Mouse (Mus musculus) kidney, adult 8-10 months (tissue): ENCODE results near the gene Cdyl2.

ENCODE experiments used
- DNase-seq, 2 experiments: peaks; one replicate each; pipeline ENCODE4 v3.0.0; 2022

The Cdyl2 gene

GRCm38 (mm10) chr8:116619686-116620320 is 113.0 kb downstream of the Cdyl2 start:
- DNase-seq = no peak

GRCm38 (mm10) chr8:116619221-116619620 is 113.6 kb downstream of the Cdyl2 start:
- DNase-seq = no peak

- DNase-seq = no peak
Measured at GRCm38 (mm10) chr8:116618797-116619196, 114.0 kb downstream of the Cdyl2 start.

DNA sequence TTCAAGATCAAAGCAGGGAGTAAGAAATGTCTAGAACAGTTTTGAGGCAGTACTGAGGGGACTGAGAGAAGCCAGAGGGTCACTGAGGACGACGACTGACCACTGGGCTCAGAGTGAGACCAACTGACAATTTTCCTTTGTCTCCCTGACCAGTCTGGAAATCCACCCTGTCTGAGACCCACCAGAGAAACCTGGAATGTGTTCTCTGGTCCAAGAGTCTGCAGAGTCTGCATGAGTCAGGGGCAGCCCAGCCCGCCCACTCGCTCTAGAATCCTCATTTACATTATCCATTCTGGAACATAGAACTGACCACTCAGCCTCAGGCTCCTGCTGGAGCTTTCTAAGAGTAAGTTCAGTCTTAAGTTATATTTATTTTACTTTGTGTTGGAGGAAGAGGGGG is 114.9 kb downstream of the Cdyl2 start:
- no peak for DNase-seq

DNA sequence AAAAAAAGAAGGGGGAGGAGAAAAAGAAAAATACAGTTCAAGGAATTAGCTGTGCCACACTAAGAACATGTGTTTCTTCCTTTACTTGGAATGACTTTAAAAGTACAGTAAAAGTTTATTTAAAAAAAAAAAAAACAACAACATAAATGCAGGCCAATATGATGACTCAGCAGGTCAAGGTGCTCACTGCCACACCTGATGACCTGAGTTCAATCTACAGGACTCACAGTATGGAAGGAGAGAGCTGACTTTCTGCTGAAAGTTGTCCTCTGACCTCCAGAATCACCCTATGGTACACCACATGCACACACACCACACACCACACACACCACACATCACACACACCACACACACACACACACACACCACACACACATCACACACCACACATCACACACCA is 116.4 kb downstream of the Cdyl2 start:
- DNase-seq = no peak

DNA sequence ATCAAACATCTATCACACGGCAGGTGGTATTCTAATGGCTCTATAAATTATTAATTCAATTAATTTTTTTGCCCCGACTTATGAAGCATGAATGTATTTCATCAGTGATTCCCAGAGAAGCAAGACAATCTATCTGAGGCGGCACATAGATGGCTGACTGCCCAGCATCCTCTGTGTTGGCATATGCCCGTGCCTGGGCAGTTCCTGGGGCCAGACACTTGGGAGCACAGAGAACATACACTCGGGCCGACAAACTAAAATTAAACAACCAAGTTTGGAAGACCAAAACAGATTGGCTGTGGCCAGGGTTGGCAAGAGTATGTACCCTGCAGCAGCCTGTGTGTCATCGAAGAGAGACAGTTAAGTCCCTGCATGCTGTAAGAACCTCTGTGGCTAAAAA is 117.9 kb downstream of the Cdyl2 start:
- DNase-seq = no peak

GRCm38 (mm10) chr8:116606171-116606570 is 126.6 kb downstream of the Cdyl2 start:
- DNase-seq = no peak

GRCm38 (mm10) chr8:116602806-116603205 is 130.0 kb downstream of the Cdyl2 start:
- peak in 1 of 2 experiments; percentile 8 for DNase-seq

- DNase-seq = no peak
Measured at GRCm38 (mm10) chr8:116599728-116600127, 133.1 kb downstream of the Cdyl2 start.

DNA sequence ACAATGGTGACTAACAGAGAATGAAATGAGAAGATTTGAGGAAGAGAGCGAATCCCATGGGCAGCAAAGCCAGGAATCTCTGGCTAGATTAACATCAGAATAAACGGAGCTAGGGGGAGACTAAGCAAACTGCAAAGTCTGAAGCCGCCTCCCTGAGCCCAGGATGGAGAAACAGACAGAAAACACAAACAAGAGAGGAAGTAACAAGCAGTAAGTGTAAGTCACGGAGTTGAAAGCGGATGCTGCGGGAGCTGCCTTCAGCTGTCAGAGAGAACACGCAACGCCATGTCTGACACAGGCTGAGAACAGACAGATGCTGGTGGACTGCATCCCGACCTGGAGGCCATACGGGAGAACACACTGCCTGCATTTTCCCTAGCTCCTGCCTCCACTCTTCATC is 141.6 kb downstream of the Cdyl2 start:
- no peak for DNase-seq

DNA sequence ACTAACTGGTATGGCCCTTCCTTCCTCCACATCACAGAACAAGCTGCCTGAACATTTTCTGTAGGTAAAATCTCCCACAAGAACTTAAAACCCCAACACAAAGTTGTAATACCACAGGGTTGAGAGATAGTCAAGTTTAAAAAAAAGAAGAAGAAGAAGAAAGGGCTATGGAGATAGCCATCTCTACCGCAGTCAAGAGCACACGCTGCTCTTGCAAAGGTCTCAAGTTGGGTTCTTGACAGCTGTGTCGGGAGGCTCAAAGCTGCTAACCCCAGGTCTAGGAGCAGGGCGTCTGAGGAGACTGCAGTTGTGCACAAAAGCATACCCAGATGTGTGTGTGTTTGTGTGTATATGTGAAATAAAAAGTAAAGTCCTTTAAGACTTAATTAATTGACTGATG is 142.2 kb downstream of the Cdyl2 start:
- no peak for DNase-seq

GRCm38 (mm10) chr8:116590106-116590505 is 142.7 kb downstream of the Cdyl2 start:
- no peak for DNase-seq

DNA sequence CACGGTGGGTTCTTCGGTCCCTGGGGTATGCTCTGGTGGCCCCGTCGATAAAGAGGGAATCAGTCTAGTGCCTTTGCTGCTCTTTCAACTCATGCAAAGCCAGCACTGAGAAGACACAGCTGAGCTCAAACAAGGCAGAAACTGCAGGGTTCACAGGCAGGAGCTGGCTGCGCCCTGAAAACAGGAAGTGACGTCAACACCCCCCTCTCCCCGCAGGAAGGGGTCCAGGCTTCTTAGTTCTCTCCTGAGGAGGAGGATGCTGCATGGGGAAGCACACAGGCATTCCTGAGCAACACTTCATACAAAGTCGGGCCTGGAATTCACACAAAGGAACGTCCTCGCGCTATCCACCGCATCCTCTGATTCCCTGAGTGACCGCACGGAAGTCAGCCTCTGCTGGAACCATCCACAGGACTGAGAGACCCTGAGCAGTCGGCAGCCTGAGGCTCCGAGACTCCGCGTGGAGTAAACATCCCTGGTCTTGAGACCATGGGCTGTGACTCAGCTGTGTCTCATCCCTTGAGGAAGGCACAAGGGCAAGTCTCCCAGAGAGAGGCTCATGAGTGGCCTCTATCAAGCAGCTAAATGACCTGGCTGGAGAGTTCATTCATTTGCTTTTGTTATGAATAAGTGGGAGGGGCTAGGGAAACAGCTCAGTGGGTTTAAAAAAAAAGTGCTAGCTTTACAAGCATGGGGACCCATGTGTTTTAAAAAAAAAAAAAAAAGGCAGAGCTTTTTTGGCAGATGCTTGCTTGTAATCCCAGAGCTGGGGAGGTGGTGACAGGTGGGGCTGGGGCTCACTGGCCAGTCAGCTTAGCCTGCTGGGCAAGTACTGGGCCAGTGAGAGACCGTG is 144.9 kb downstream of the Cdyl2 start:
- no peak for DNase-seq

- DNase-seq = peak; percentile 64 to 66
Measured at GRCm38 (mm10) chr8:116581318-116582019, 151.3 kb downstream of the Cdyl2 start.

DNA sequence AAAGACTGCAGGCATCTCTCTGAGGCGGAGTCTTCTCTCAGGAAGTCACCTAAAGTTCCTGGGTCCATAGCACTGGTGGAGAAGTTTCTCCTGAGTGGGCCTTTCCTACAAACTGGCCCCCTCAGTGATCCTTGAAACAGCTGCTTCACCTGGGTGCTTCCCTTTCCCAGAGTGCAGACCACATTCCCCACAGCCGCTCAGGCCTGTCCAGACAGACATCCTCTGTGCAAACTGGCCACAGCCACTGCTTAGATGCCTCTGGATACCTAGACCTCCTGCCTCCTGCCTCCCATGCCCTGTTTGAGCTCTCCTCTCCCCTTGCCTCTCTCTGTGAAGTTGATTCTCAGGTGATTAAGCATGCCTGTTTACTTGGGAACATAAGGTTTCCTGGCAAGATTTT is 156.1 kb downstream of the Cdyl2 start:
- DNase-seq = no peak

- no peak for DNase-seq
Measured at GRCm38 (mm10) chr8:116573085-116573484, 159.7 kb downstream of the Cdyl2 start.

DNA sequence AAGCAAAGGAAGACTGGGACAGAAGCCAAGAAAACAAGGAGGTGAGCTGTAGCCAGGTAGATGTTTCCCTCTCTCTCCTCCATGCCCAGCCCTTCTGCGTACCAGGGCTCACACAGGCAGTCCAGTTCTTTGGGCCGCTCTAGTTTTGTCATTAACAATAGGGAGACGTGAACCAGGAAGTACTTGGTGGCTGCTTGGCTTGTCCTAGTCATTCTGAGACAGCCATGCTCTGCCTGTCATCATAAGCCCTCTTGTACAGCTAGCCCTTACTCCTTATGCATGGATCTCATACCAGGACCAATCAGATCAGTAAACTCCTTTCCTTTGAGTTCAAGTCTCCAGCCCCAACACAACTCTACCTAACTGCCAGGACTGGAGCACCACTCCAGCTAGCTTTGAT is 180.0 kb downstream of the Cdyl2 start:
- no peak for DNase-seq

GRCm38 (mm10) chr8:116552255-116552654 is 180.5 kb downstream of the Cdyl2 start:
- no peak for DNase-seq

- DNase-seq = no peak
Measured at GRCm38 (mm10) chr8:116543366-116543765, 189.4 kb downstream of the Cdyl2 start.

DNA sequence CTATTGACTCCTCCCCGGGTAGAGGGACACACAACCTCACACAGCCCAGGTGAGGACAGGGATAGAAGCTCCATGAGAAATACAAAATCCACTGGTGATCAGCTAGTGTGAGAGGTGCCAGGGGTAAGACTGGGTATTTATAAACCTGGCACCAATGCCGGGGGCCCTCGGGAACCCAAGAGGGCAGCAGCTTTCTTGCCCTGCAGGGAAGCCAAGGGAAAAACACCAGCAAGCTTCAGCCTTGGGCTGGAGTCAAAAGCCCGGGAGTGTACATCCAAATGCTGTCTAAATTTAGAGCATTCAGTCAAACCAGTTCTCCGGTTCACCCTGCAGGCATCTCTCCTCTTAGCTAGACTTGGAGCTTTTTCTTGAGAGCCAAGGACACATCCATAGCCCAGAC is 189.9 kb downstream of the Cdyl2 start:
- DNase-seq = no peak

DNA sequence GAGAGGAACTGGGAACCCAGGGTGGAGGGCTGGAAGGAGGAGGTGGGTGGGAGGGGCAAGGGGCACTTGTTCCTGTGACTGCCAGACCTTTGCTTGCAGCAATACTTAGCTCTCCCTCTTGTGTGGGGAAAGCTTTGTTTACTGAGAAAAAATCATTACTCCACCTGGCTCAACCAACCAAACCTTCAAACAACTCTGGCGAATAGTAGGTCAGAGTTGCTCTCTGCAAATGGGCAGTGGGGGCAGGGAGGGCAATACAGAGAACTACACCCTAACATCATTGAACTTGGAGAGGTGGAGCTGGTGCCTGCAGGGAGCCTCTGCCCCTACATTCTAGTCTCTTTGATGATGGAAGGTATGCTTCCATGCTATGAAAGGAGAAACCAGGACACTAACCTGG is 192.7 kb downstream of the Cdyl2 start:
- no peak for DNase-seq

DNA sequence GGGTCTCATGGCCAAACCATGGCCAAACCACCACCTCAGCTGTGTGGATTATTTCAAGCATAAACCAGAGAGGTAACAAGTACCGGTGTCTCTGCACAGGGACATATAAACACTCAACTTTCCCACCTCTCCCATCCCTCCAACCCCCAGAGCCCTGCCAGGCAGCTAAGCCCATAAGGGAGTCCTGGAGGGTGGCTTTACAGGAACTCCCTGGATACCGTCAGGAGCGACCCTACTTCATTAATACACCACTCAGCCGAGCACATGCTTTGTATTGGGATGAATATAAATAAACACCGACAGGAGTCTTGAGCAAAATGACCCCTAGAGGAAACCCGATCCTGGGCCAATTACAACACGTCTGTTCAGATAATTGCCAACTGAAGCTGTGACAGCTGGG is 194.0 kb downstream of the Cdyl2 start:
- DNase-seq = no peak

DNA sequence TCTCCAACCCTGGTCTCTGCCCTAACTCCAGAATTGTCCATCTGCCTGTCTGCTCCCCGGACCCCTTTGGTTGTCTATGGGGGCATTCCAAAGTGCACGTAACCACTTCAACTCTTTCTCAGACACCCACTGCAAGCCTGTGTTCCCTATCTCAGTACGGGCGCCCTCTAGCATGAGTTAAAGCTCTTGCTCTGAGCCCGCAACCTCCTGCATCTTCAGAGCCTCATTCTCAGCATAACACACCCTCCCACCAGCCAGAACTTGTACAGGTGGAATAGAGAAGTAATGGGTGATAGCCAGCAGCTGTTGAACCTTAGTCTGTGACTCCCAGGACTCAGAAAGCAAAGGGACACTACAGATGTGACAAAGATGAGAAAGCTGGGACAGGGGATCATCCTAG is 196.0 kb downstream of the Cdyl2 start:
- DNase-seq = no peak

- no peak for DNase-seq
Measured at GRCm38 (mm10) chr8:116533081-116533480, 199.7 kb downstream of the Cdyl2 start.
